In the genomic region with DNA sequence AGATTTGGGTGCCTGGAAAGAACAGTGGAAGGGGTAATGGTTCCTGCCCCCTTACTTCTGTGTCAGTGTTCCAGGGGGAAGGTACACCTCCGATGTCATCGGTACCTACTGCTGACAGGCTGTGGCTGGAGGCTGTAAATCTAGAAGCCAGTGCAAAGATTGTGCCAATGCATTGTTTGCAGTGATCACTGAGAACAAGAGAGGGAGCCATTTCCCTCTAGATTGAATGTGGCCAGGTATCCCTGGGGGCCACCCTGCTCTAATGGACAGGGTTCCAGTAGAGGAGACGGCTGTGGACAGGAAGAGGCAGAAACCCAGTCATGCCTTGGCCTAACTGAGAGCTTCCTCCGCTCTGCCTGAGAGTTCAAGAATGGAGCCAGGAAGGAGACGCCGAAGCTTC, we compare ENCODE assay signal across 14 mouse cellular contexts. TPM values are rescaled to one million over a fixed set of nuclear protein-coding genes. Genes with fewer than 3 reads are reported as not detected.
A peak's percentile ranks its signal among the peaks of the same experiment; 100 is the strongest.
DNase-seq lines count a peak whose midpoint lies in the region; ATAC-seq and TF ChIP-seq lines count a peak whose summit lies in the region.
"Had no signal": no experiment of that assay in that cellular context is flagged by ENCODE, and none has a peak within 500 bp of the region (broad histone marks: within the 10 kb centered on the region; RNA-seq: fewer than 3 reads in every experiment).

No protein-coding gene starts in this region.

- TF ChIP-seq CTCF in layer of hippocampus, adult 2 months (conservative IDR thresholded peaks at IDR 0.05): peak; percentile 68

- H3K4me1 ChIP-seq in forebrain, embryonic 16.5 days (replicated peaks; ENCODE audit: control insufficient read depth, insufficient read depth, low read length): peaks cover 6% of the 10 kb centered on the region; the same call in 1 of the 2 replicates

- no peak overlapping the region for H3K27ac ChIP-seq in layer of hippocampus, adult 2 months
- peak overlapping the region; percentile 73 for H3K27ac ChIP-seq in forebrain, embryonic 16.5 days (ENCODE audit: low read length)

- no peak overlapping the region for H3K9ac ChIP-seq in forebrain, embryonic 16.5 days (replicated peaks; ENCODE audit: low read depth, low read length)

- ATAC-seq in forebrain, embryonic 16.5 days: peak; percentile 23
- no peak for ATAC-seq in megakaryocyte progenitor cell, adult 5-6 weeks (replicated peaks; ENCODE audit: poor library complexity)

- no peaks in the 10 kb centered on the region for H3K27me3 ChIP-seq in forebrain, embryonic 16.5 days (replicated peaks; ENCODE audit: control insufficient read depth, insufficient read depth, low read length)

- H3K9me3 ChIP-seq in forebrain, embryonic 16.5 days (ENCODE audit: control insufficient read depth, low read length): no peaks in the 10 kb centered on the region

- peak; percentile 15 to 22 for DNase-seq in heart, adult 18-20 months
- DNase-seq in heart, postnatal 36 days: no peak
- DNase-seq in layer of hippocampus, adult 2 months (ENCODE audit: low spot score in 2 of 2): no peak
- DNase-seq in layer of hippocampus, adult 8-10 months (ENCODE audit: low spot score in 2 of 2): no peak
- peak; percentile 29 for DNase-seq in brain, adult 2 months (ENCODE audit: low read depth, low spot score)
- DNase-seq: kidney, adult 11 months; lung, postnatal 36 days; thymus, postnatal 36 days had no signal

- no peaks in the 10 kb centered on the region for H3K36me3 ChIP-seq in forebrain, embryonic 16.5 days (ENCODE audit: control insufficient read depth, insufficient read depth)

- no peak overlapping the region for H3K4me3 ChIP-seq in layer of hippocampus, adult 2 months
- no peak overlapping the region for H3K4me3 ChIP-seq in forebrain, embryonic 16.5 days (replicated peaks; ENCODE audit: low read length)
- H3K4me3 ChIP-seq: myocyte had no signal

- 57% methylated on average over 6 of the region's 6 CpGs for WGBS in forebrain, embryonic 16.5 days

- H3K4me2 ChIP-seq in forebrain, embryonic 16.5 days (ENCODE audit: low read length): no peak overlapping the region

- intact Hi-C loops in heart, postnatal 36 days (cut with DNase I): loop anchor here (1.0 to 5.0 kb wide), 2 partner anchors 169 to 189 kb away; no protein-coding TSS in a partner anchor

RNA-seq across cellular contexts. Expression of gene Lrrc52, which starts 18.5 kb away (rescaled TPM):
- 1 to 10 TPM; 2.6 to 3.2 TPM for total RNA-seq in heart, adult 18-20 months (2021)
- 1 to 10 TPM; 1.2 to 1.4 TPM for total RNA-seq in heart, postnatal 36 days (2021)
- not detected for total RNA-seq in layer of hippocampus, adult 2 months (2021)
- not detected for total RNA-seq in layer of hippocampus, adult 8-10 months (2022)
- polyA plus RNA-seq in forebrain, embryonic 16.5 days (2015; fragmentation: Nextera tagmentation; extraction: Ambion mirVana): not detected in 2 replicates
- not detected in 2 replicates for total RNA-seq in megakaryocyte progenitor cell, adult 5-6 weeks (2015)
- not detected in 2 replicates for total RNA-seq in megakaryocyte progenitor cell, adult 5-6 weeks (2017)
- total RNA-seq: liver, adult 2 months had no signal
- polyA plus RNA-seq: embryonic facial prominence, embryonic 11.5 days; frontal cortex, adult 2 months; liver, adult 2 months; myocyte had no signal

RNA-seq across cellular contexts. Expression of gene Mgst3, which starts 54.4 kb away (rescaled TPM):
- 100 to 1,000 TPM; 301 to 305 TPM for total RNA-seq in heart, adult 18-20 months (2021)
- 100 to 1,000 TPM; 324 to 329 TPM for total RNA-seq in heart, postnatal 36 days (2021)
- 10 to 100 TPM; 64.2 to 68.7 TPM for total RNA-seq in layer of hippocampus, adult 2 months (2021)
- 10 to 100 TPM; 67.6 to 74.1 (median 67.9) TPM for total RNA-seq in layer of hippocampus, adult 8-10 months (2022)
- 93.1 and 109 TPM in 2 replicates for polyA plus RNA-seq in forebrain, embryonic 16.5 days (2015; fragmentation: Nextera tagmentation; extraction: Ambion mirVana)
- total RNA-seq in megakaryocyte progenitor cell, adult 5-6 weeks (2015): 14.0 and 16.5 TPM in 2 replicates
- 11.8 and 18.1 TPM in 2 replicates for total RNA-seq in megakaryocyte progenitor cell, adult 5-6 weeks (2017)

Comparison
In these comparisons a context has a peak if more than half of its experiments do, and no peak if none do; other contexts are left out.
1. DNase-seq: peak in heart, adult 18-20 months (2 of 2) and brain, adult 2 months (single experiment); none in heart, postnatal 36 days (0 of 2), layer of hippocampus, adult 2 months (0 of 2) and layer of hippocampus, adult 8-10 months (0 of 2).
2. RNA of gene Mgst3, which starts 54.4 kb away (total RNA-seq): 324 to 329 TPM in heart, postnatal 36 days and 301 to 305 TPM in heart, adult 18-20 months; 64.2 to 68.7 TPM in layer of hippocampus, adult 2 months, 67.6 to 74.1 TPM in layer of hippocampus, adult 8-10 months and 11.8 to 18.1 TPM in megakaryocyte progenitor cell, adult 5-6 weeks; every median in the first group is over 4 times any median in the second.